ENCODE assay signal across 8 mouse cellular contexts in the genomic region with DNA sequence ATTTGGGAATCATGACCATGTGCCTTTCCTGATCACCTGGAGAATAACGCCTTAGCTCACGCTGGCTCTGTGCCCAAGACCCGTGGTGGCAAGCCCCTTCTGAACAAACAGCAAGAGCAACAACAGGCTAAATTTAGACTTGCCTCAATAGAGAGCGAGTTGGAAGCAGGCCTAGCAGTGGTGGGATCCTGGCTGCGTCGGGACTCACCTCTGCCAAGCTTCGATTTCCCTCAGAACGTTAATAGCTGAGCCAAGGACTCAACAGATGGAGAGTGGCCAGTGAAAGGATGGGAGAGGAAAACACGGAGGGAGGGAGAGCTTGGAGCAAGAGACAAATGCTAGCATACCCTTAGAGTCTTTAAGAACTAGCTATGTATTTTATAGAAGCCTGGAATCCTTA.
DNase-seq lines count a peak whose midpoint lies in the region; ATAC-seq lines count a peak whose summit lies in the region.

No protein-coding gene starts in this region.

- DNase-seq in urinary bladder, postnatal 4 days (ENCODE audit: low spot score in 2 of 2) = peak; percentile 58 to 63
- no peak for DNase-seq in urinary bladder, postnatal 10 days (ENCODE audit: low spot score)
- DNase-seq in frontal cortex, postnatal 36 days (ENCODE audit: low spot score in 2 of 2) = peak; percentile 13 to 53
- DNase-seq in layer of hippocampus, adult 11-12 months (ENCODE audit: low spot score) = peak; percentile 41
- peak; percentile 4 for DNase-seq in lung, postnatal 36 days
- no peak for DNase-seq in B cell, adult 2 months
- DNase-seq in adrenal gland, adult (ENCODE audit: inconsistent age in 2 of 2, low spot score in 1 of 2) = no peak

- ATAC-seq in inflammation-experienced regulatory T-cells, adult 6 months = no peak

Comparison
In these comparisons a context has a peak if more than half of its experiments do, and no peak if none do; other contexts are left out.
1. DNase-seq: peak in urinary bladder, postnatal 4 days (2 of 2), frontal cortex, postnatal 36 days (2 of 2), layer of hippocampus, adult 11-12 months (single experiment) and lung, postnatal 36 days (single experiment); none in urinary bladder, postnatal 10 days (single experiment), B cell, adult 2 months (0 of 2) and adrenal gland, adult (0 of 2).